Mouse (Mus musculus): Measurements from ENCODE around the gene Stk4. TPM values are rescaled to one million over a fixed set of nuclear protein-coding genes. Genes with fewer than 3 reads are reported as not detected.

The Stk4 gene
- total RNA-seq, 2 experiments from 2014 or later: 55.6 to 74.0 TPM

- no peak for ATAC-seq (replicated peaks; ENCODE audit: low FRiP score, poor library complexity, severe bottlenecking)
Measured at GRCm38 (mm10) chr2:164164941-164165340, 94.8 kb downstream of the Stk4 start.

GRCm38 (mm10) chr2:164167752-164168570 lies 97.8 kb downstream of the Stk4 start:
- no peak for ATAC-seq (replicated peaks; ENCODE audit: low FRiP score, poor library complexity, severe bottlenecking)

GRCm38 (mm10) chr2:164168571-164168946 lies 98.4 kb downstream of the Stk4 start:
- no peak for ATAC-seq (replicated peaks; ENCODE audit: low FRiP score, poor library complexity, severe bottlenecking)

GRCm38 (mm10) chr2:164170326-164170725 lies 100.2 kb downstream of the Stk4 start:
- no peak for ATAC-seq (replicated peaks; ENCODE audit: low FRiP score, poor library complexity, severe bottlenecking)

GRCm38 (mm10) chr2:164170902-164171301 lies 100.8 kb downstream of the Stk4 start, which contains the start of gene Kcns1:
TSS of gene Kcns1 (minus strand) at chr2:164171113.
- no peak for ATAC-seq (replicated peaks; ENCODE audit: low FRiP score, poor library complexity, severe bottlenecking)

GRCm38 (mm10) chr2:164173394-164173793 lies 103.3 kb downstream of the Stk4 start:
- no peak for ATAC-seq (replicated peaks; ENCODE audit: low FRiP score, poor library complexity, severe bottlenecking)

GRCm38 (mm10) chr2:164174649-164175395 lies 104.7 kb downstream of the Stk4 start:
- no peak for ATAC-seq (replicated peaks; ENCODE audit: low FRiP score, poor library complexity, severe bottlenecking)

GRCm38 (mm10) chr2:164175850-164176249 lies 105.7 kb downstream of the Stk4 start:
- no peak for ATAC-seq (replicated peaks; ENCODE audit: low FRiP score, poor library complexity, severe bottlenecking)

- ATAC-seq (replicated peaks; ENCODE audit: low FRiP score, poor library complexity, severe bottlenecking): no peak
Measured at GRCm38 (mm10) chr2:164177831-164178230, 107.7 kb downstream of the Stk4 start.

- no peak for ATAC-seq (replicated peaks; ENCODE audit: low FRiP score, poor library complexity, severe bottlenecking)
Measured at GRCm38 (mm10) chr2:164180124-164180523, 110.0 kb downstream of the Stk4 start.

GRCm38 (mm10) chr2:164180770-164181169 lies 110.6 kb downstream of the Stk4 start:
- ATAC-seq (replicated peaks; ENCODE audit: low FRiP score, poor library complexity, severe bottlenecking): no peak

- ATAC-seq (replicated peaks; ENCODE audit: low FRiP score, poor library complexity, severe bottlenecking): no peak
Measured at GRCm38 (mm10) chr2:164182692-164183255, 112.7 kb downstream of the Stk4 start, which contains the start of gene Wfdc5. TSS of gene Wfdc5 (minus strand) at chr2:164182742.

GRCm38 (mm10) chr2:164183340-164183739 lies 113.2 kb downstream of the Stk4 start:
- ATAC-seq (replicated peaks; ENCODE audit: low FRiP score, poor library complexity, severe bottlenecking): no peak

GRCm38 (mm10) chr2:164184145-164184719 lies 114.1 kb downstream of the Stk4 start:
- ATAC-seq (replicated peaks; ENCODE audit: low FRiP score, poor library complexity, severe bottlenecking): no peak

GRCm38 (mm10) chr2:164188722-164189121 lies 118.6 kb downstream of the Stk4 start:
- ATAC-seq (replicated peaks; ENCODE audit: low FRiP score, poor library complexity, severe bottlenecking): peak; percentile 73; the same call in 1 of the 2 replicates

GRCm38 (mm10) chr2:164190576-164190975 lies 120.5 kb downstream of the Stk4 start, which contains the start of gene Wfdc12:
TSS of gene Wfdc12 (minus strand) at chr2:164190608.
- ATAC-seq (replicated peaks; ENCODE audit: low FRiP score, poor library complexity, severe bottlenecking): no peak

GRCm38 (mm10) chr2:164192279-164192678 lies 122.2 kb downstream of the Stk4 start:
- no peak for ATAC-seq (replicated peaks; ENCODE audit: low FRiP score, poor library complexity, severe bottlenecking)

- no peak for ATAC-seq (replicated peaks; ENCODE audit: low FRiP score, poor library complexity, severe bottlenecking)
Measured at GRCm38 (mm10) chr2:164194959-164195630, 125.0 kb downstream of the Stk4 start.

GRCm38 (mm10) chr2:164195971-164196699 lies 126.0 kb downstream of the Stk4 start:
- ATAC-seq (replicated peaks; ENCODE audit: low FRiP score, poor library complexity, severe bottlenecking): no peak
